Mouse (Mus musculus): ENCODE results near the gene Gcsam. TPM values are rescaled to one million over a fixed set of nuclear protein-coding genes. Genes with fewer than 3 reads are reported as not detected.

Gene Gcsam
- polyA plus RNA-seq, 1 experiment from 2014 or later, result 0.26 TPM

DNA sequence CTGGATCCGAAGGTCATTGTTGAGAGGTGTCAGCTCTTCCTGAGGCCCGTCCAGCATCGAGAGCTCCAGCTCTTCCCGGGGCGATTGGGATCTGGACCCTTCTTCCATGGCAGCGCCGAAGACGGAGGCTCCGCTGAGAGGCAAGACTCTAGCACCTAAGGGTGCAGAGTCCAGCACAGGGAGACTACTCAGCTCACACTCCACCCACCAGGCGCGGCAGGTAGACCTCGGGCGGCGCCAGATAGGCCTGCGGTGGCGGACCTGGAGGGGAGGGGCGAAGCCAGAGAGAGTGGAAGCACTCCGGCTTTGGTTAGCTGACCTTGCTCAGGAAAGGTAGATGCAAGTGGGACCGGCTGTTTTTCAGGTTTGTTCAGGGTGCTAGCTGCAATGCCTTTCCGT, 43.8 kb downstream of the Gcsam start, which contains the start of gene BC016579:
Gene BC016579 (minus strand): TSS at position 135 of the 399 bp plus-strand sequence.
- Histone ChIP-seq H3K27ac (ENCODE audit: low read length) (no peak within 1 kb of the TSS), H3K36me3 (ENCODE audit: insufficient read depth, low read length) (no peaks in the 10 kb centered on the region), H3K9ac (replicated peaks; ENCODE audit: low read depth) (0 out of 2 replicates have a peak within 1 kb of the TSS, but pooled peaks have one; percentile 12), H3K4me1 (ENCODE audit: insufficient read depth, low read depth, low read length) (peaks cover 5% of the 10 kb centered on the region; the same call in 1 of the 2 replicates), H3K4me3 (ENCODE audit: low read depth, low read length) (peak within 1 kb of the TSS; percentile 32), H3K27me3 (replicated peaks; ENCODE audit: insufficient read depth, low read length) (no peaks in the 10 kb centered on the region), H3K4me2 (replicated peaks; ENCODE audit: low read depth, low read length) (peak within 1 kb of the TSS; percentile 63), H3K9me3 (ENCODE audit: low read length) (no peaks in the 10 kb centered on the region)
- DNase-seq (ENCODE audit: low spot score) (peak; percentile 57), ATAC-seq (peak; percentile 90)
- TF ChIP-seq EP300 (IDR thresholded peaks at IDR 0.05), result no peak
- WGBS, result 8% methylated on average over 20 of the region's 20 CpGs

DNA sequence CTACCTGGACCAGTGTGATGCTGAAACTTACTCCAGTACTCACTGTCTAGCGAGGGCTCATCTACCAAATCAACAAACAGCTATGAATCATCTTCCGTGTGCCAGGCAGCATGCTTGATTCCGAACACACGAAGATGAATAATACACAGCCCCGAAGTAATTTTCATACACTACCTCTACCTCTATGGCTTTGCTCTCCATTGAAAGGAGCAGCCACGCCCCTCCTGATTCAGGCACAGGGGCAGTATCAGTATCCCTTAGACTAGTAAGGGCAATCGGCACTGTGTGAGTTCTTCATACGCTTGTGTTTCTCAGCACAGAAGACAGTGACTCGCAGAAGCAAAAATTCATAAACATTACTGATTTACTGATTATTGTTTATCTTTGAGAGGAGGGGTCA, 44.3 kb downstream of the Gcsam start:
- WGBS, result 67% methylated on average over 9 of the region's 9 CpGs
- Histone ChIP-seq H3K9me3 (ENCODE audit: low read length) (no peaks in the 10 kb centered on the region), H3K4me2 (replicated peaks; ENCODE audit: low read depth, low read length) (peak overlapping the region; percentile 63; the same call in 1 of the 2 replicates), H3K4me3 (ENCODE audit: low read depth, low read length) (no peak overlapping the region), H3K36me3 (ENCODE audit: insufficient read depth, low read length) (no peaks in the 10 kb centered on the region), H3K4me1 (ENCODE audit: insufficient read depth, low read depth, low read length) (peaks cover 5% of the 10 kb centered on the region; the same call in 1 of the 2 replicates), H3K27ac (ENCODE audit: low read length) (no peak overlapping the region), H3K9ac (replicated peaks; ENCODE audit: low read depth) (no peak overlapping the region), H3K27me3 (replicated peaks; ENCODE audit: insufficient read depth, low read length) (no peaks in the 10 kb centered on the region)
- DNase-seq (ENCODE audit: low spot score), result no peak
- no peak for ATAC-seq
- TF ChIP-seq CTCF (IDR thresholded peaks at IDR 0.05), result no peak
- TF ChIP-seq EP300 (IDR thresholded peaks at IDR 0.05), result no peak

- no peak overlapping the region for H3K4me3 ChIP-seq (ENCODE audit: low read depth, low read length)
- no peaks in the 10 kb centered on the region for H3K36me3 ChIP-seq (ENCODE audit: insufficient read depth, low read length)
- H3K27me3 ChIP-seq (replicated peaks; ENCODE audit: insufficient read depth, low read length), result no peaks in the 10 kb centered on the region
- no peak overlapping the region for H3K27ac ChIP-seq (ENCODE audit: low read length)
- 87% methylated on average over 12 of the region's 12 CpGs for WGBS
- ATAC-seq (no peak), DNase-seq (ENCODE audit: low spot score) (peak; percentile 7)
- no peaks in the 10 kb centered on the region for H3K9me3 ChIP-seq (ENCODE audit: low read length)
- TF ChIP-seq CTCF (IDR thresholded peaks at IDR 0.05) (no peak), EP300 (IDR thresholded peaks at IDR 0.05) (no peak)
- H3K4me1 ChIP-seq (ENCODE audit: insufficient read depth, low read depth, low read length), result peaks cover 5% of the 10 kb centered on the region; the same call in 1 of the 2 replicates
- no peak overlapping the region for H3K4me2 ChIP-seq (replicated peaks; ENCODE audit: low read depth, low read length)
- H3K9ac ChIP-seq (replicated peaks; ENCODE audit: low read depth), result no peak overlapping the region
Measured at GRCm38 (mm10) chr16:45657574-45658159, 47.5 kb downstream of the Gcsam start.

DNA sequence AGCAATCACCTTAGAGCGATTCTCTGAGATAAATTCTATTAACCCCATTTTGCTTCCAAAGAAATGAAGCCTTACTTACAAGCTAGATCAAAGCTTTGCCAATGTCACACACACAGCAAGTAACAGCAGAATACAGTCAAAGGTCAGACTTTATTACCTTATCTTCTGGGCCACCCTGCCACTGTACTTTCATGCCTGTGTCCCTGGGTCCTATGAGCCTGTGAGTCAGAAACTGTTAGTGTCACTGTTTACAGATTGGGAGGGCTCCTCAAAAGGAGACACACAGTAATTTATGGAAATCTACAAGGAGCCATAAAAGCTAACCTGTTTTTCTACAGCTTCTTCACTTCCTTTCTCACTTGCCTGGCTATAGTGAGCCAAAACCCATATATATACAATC, 48.1 kb downstream of the Gcsam start:
- no peaks in the 10 kb centered on the region for H3K9me3 ChIP-seq (ENCODE audit: low read length)
- no peak overlapping the region for H3K4me3 ChIP-seq (ENCODE audit: low read depth, low read length)
- 83% methylated on average over 1 of the region's 1 CpGs for whole genome bisulfite sequencing
- no peak for TF ChIP-seq EP300 (IDR thresholded peaks at IDR 0.05)
- TF ChIP-seq CTCF (IDR thresholded peaks at IDR 0.05), result no peak
- DNase-seq (ENCODE audit: low spot score), result no peak
- no peak overlapping the region for H3K4me2 ChIP-seq (replicated peaks; ENCODE audit: low read depth, low read length)
- H3K27ac ChIP-seq (ENCODE audit: low read length), result no peak overlapping the region
- H3K4me1 ChIP-seq (ENCODE audit: insufficient read depth, low read depth, low read length), result peaks cover 5% of the 10 kb centered on the region; the same call in 1 of the 2 replicates
- H3K9ac ChIP-seq (replicated peaks; ENCODE audit: low read depth), result no peak overlapping the region
- no peaks in the 10 kb centered on the region for H3K27me3 ChIP-seq (replicated peaks; ENCODE audit: insufficient read depth, low read length)
- no peaks in the 10 kb centered on the region for H3K36me3 ChIP-seq (ENCODE audit: insufficient read depth, low read length)
- no peak for ATAC-seq

GRCm38 (mm10) chr16:45659596-45659995, 49.4 kb downstream of the Gcsam start:
- no peak overlapping the region for H3K4me2 ChIP-seq (replicated peaks; ENCODE audit: low read depth, low read length)
- H3K4me3 ChIP-seq (ENCODE audit: low read depth, low read length), result no peak overlapping the region
- H3K4me1 ChIP-seq (ENCODE audit: insufficient read depth, low read depth, low read length), result no peaks in the 10 kb centered on the region
- no peaks in the 10 kb centered on the region for H3K27me3 ChIP-seq (replicated peaks; ENCODE audit: insufficient read depth, low read length)
- DNase-seq (ENCODE audit: low spot score) (no peak), ATAC-seq (no peak)
- no peak overlapping the region for H3K9ac ChIP-seq (replicated peaks; ENCODE audit: low read depth)
- H3K27ac ChIP-seq (ENCODE audit: low read length), result no peak overlapping the region
- no peak for TF ChIP-seq CTCF (IDR thresholded peaks at IDR 0.05)
- no peak for TF ChIP-seq EP300 (IDR thresholded peaks at IDR 0.05)
- WGBS, result 73% methylated on average over 4 of the region's 4 CpGs
- H3K9me3 ChIP-seq (ENCODE audit: low read length), result no peaks in the 10 kb centered on the region
- no peaks in the 10 kb centered on the region for H3K36me3 ChIP-seq (ENCODE audit: insufficient read depth, low read length)

DNA sequence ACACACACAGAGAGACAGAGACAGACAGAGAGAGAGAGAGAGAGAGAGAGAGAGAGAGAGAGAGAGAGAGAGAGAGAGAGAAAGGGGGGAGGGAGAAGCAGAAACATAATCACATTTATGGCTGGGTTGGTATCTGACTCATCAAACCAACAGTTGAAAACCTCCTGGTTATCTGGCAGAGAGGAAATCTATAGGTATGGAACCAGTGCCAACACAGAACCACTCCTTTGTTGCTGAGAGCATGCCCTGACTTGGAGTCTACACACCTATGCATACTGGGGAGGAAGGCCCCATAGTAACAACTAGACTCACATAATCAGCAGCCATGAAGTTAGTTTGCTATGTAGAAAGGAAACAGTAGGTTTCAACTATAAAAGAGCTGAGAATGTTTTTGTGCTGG, 52.2 kb downstream of the Gcsam start:
- no peaks in the 10 kb centered on the region for H3K36me3 ChIP-seq (ENCODE audit: insufficient read depth, low read length)
- TF ChIP-seq EP300 (IDR thresholded peaks at IDR 0.05) (no peak), CTCF (IDR thresholded peaks at IDR 0.05) (no peak)
- no peak overlapping the region for H3K27ac ChIP-seq (ENCODE audit: low read length)
- H3K4me3 ChIP-seq (ENCODE audit: low read depth, low read length), result no peak overlapping the region
- ATAC-seq (no peak), DNase-seq (ENCODE audit: low spot score) (no peak)
- H3K4me1 ChIP-seq (ENCODE audit: insufficient read depth, low read depth, low read length), result no peaks in the 10 kb centered on the region
- no peaks in the 10 kb centered on the region for H3K27me3 ChIP-seq (replicated peaks; ENCODE audit: insufficient read depth, low read length)
- no peaks in the 10 kb centered on the region for H3K9me3 ChIP-seq (ENCODE audit: low read length)
- H3K4me2 ChIP-seq (replicated peaks; ENCODE audit: low read depth, low read length), result no peak overlapping the region
- H3K9ac ChIP-seq (replicated peaks; ENCODE audit: low read depth), result no peak overlapping the region
